Mouse (Mus musculus): ENCODE measurements around the gene Naa80.

DNA sequence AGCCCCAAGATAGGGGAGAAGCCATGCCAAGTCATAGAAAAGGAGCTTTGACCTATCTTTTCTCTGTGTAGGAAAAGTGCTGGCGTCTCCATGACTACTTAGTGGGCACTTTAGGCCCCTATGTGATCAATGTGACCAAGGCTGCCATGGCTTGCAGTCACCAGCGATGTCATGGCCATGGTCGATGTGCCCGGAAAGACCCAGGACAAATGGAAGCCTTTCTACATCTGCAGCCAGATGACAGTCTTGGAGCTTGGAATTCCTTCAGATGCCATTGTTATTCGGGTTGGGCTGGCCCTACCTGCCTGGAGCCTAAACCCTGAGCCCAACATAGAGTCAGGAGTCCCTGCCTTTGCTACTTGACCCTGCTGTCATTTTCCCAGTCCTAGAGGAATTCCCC, 7.8 kb downstream of the Naa80 start:
- TF ChIP-seq CTCF (conservative IDR thresholded peaks at IDR 0.05; ENCODE audit: low read length), result no peak
- TF ChIP-seq POU5F1 (IDR thresholded peaks at IDR 0.05; ENCODE audit: borderline replicate concordance, low read length), result no peak
